Mouse (Mus musculus): Measurements from ENCODE around the gene Msl1. TPM values are rescaled to one million over a fixed set of nuclear protein-coding genes. Genes with fewer than 3 reads are reported as not detected.

The Msl1 gene
- total RNA-seq, 2 experiments from 2014 or later: 51.8 to 69.4 TPM

GRCm38 (mm10) chr11:98827877-98828276 lies 32.6 kb downstream of the Msl1 start:
- Histone ChIP-seq H3K4me3 (no peak overlapping the region), H3K27ac (no peak overlapping the region)
- intact Hi-C loops (cut with DNase I): loop anchor here (2.0 kb wide), 2 partner anchors 39 to 127 kb away; partner anchors contain the start of gene Csf3
- no peak for DNase-seq
- no peak for TF ChIP-seq CTCF (IDR thresholded peaks at IDR 0.05)

- Histone ChIP-seq H3K4me3 (no peak overlapping the region), H3K27ac (peak overlapping the region; percentile 79)
- TF ChIP-seq CTCF (IDR thresholded peaks at IDR 0.05): peak; percentile 84
- peak; percentile 43 for DNase-seq
- intact Hi-C loops (cut with DNase I): loop anchor here (2.0 kb wide), 2 partner anchors 40 to 128 kb away; partner anchors contain the start of gene Csf3
Measured at GRCm38 (mm10) chr11:98829091-98829775, 33.9 kb downstream of the Msl1 start.

GRCm38 (mm10) chr11:98829875-98830274 lies 34.6 kb downstream of the Msl1 start:
- Histone ChIP-seq H3K4me3 (no peak overlapping the region), H3K27ac (peak overlapping the region; percentile 79)
- no peak for TF ChIP-seq CTCF (IDR thresholded peaks at IDR 0.05)
- intact Hi-C loops (cut with DNase I): loop anchor here (2.0 kb wide), 2 partner anchors 41 to 129 kb away; partner anchors contain the start of gene Csf3
- peak; percentile 28 for DNase-seq

- no peak for TF ChIP-seq CTCF (IDR thresholded peaks at IDR 0.05)
- Histone ChIP-seq H3K27ac (no peak overlapping the region), H3K4me3 (no peak overlapping the region)
- intact Hi-C loops (cut with DNase I): no loop called here
- DNase-seq: no peak
Measured at GRCm38 (mm10) chr11:98835296-98835695, 40.0 kb downstream of the Msl1 start.

GRCm38 (mm10) chr11:98835725-98836124 lies 40.4 kb downstream of the Msl1 start:
- Histone ChIP-seq H3K27ac (no peak overlapping the region), H3K4me3 (no peak overlapping the region)
- no peak for DNase-seq
- no peak for TF ChIP-seq CTCF (IDR thresholded peaks at IDR 0.05)
- intact Hi-C loops (cut with DNase I): no loop called here

GRCm38 (mm10) chr11:98836128-98836527 lies 40.8 kb downstream of the Msl1 start:
- Histone ChIP-seq H3K27ac (no peak overlapping the region), H3K4me3 (peak overlapping the region; percentile 91)
- intact Hi-C loops (cut with DNase I): no loop called here
- no peak for DNase-seq
- TF ChIP-seq CTCF (IDR thresholded peaks at IDR 0.05): no peak

- peak; percentile 90 for DNase-seq
- TF ChIP-seq CTCF (IDR thresholded peaks at IDR 0.05): no peak
- Histone ChIP-seq H3K27ac (peak within 1 kb of the TSS; percentile 75), H3K4me3 (peak within 1 kb of the TSS; percentile 91)
- intact Hi-C loops (cut with DNase I): no loop called here
Measured at GRCm38 (mm10) chr11:98836651-98837141, 41.4 kb downstream of the Msl1 start, which contains the start of gene Rapgefl1. Gene Rapgefl1, plus strand, starts transcription at chr11:98836785.

GRCm38 (mm10) chr11:98837231-98837704 lies 42.0 kb downstream of the Msl1 start:
- intact Hi-C loops (cut with DNase I): no loop called here
- peak; percentile 32 for DNase-seq
- peak overlapping the region; percentile 91 for H3K4me3 ChIP-seq
- no peak for TF ChIP-seq CTCF (IDR thresholded peaks at IDR 0.05)
- peak overlapping the region; percentile 75; the same call in 1 of the 2 replicates for H3K27ac ChIP-seq

GRCm38 (mm10) chr11:98837917-98838316 lies 42.6 kb downstream of the Msl1 start:
- H3K4me3 ChIP-seq: no peak overlapping the region
- intact Hi-C loops (cut with DNase I): no loop called here
- no peak for DNase-seq
- no peak for TF ChIP-seq CTCF (IDR thresholded peaks at IDR 0.05)
- no peak overlapping the region for H3K27ac ChIP-seq

GRCm38 (mm10) chr11:98838512-98838911 lies 43.2 kb downstream of the Msl1 start:
- Histone ChIP-seq H3K27ac (no peak overlapping the region), H3K4me3 (no peak overlapping the region)
- no peak for DNase-seq
- intact Hi-C loops (cut with DNase I): no loop called here
- no peak for TF ChIP-seq CTCF (IDR thresholded peaks at IDR 0.05)

- Histone ChIP-seq H3K27ac (no peak overlapping the region), H3K4me3 (no peak overlapping the region)
- peak; percentile 27 for DNase-seq
- intact Hi-C loops (cut with DNase I): no loop called here
- no peak for TF ChIP-seq CTCF (IDR thresholded peaks at IDR 0.05)
Measured at GRCm38 (mm10) chr11:98839402-98839801, 44.1 kb downstream of the Msl1 start.

GRCm38 (mm10) chr11:98839897-98840296 lies 44.6 kb downstream of the Msl1 start:
- intact Hi-C loops (cut with DNase I): no loop called here
- no peak overlapping the region for H3K27ac ChIP-seq
- TF ChIP-seq CTCF (IDR thresholded peaks at IDR 0.05): no peak
- H3K4me3 ChIP-seq: no peak overlapping the region
- DNase-seq: no peak

- intact Hi-C loops (cut with DNase I): no loop called here
- Histone ChIP-seq H3K4me3 (no peak overlapping the region), H3K27ac (no peak overlapping the region)
- DNase-seq: no peak
- TF ChIP-seq CTCF (IDR thresholded peaks at IDR 0.05): no peak
Measured at GRCm38 (mm10) chr11:98846016-98846415, 50.7 kb downstream of the Msl1 start.

All from gastrocnemius, adult 2 months (tissue).